Mouse (Mus musculus): ENCODE data around the gene Ncor2.
A peak's percentile ranks its signal among the peaks of the same experiment; 100 is the strongest.

DNA sequence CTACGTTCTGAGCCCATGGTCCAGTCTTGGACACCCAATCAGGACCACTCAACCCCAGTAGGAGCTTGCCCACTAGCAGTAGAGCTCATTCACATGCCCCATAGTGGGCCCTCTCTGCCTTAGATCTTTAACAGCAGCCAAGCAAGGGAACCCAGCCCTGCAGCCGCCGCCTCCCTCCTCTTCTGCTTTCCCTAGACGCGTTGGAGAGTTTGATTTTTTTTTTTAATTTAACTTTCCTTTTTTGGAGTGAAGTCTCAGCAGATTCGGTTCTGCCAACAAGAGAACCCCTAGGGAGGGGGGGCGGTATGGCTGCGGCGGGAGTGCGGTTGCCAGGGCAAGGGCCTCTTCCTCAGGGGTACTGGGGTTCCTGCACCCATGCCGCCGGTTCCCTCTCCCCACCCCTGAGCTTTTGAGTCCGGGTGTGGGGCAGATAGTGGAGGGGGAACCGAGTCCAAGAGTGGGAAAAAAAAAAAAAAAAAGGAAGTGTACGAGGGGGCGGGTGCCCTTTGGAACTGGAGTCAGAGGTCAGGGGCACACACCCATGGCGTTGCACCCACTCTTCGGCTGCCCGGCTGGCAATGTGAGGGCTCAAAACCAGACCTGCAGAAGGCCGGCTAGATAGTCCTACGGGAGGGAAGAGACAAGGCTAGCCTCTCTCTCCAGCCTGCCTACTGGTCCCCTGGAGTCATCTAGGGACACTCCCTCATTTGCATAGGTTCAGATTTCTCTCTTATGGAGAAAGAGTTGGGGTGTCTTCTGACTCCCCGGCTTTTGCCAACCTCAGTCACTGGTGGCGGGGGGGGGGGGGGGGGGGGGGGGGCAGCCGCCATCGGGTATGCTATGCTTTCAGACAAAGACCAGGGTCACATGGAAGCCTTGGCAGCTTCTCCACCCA, 963 bp upstream of the Ncor2 start:
- no peak for TF ChIP-seq CTCF (IDR thresholded peaks at IDR 0.05; ENCODE audit: low read depth)
- peak; percentile 75 for TF ChIP-seq EP300 (optimal IDR thresholded peaks at IDR 0.05)
